Mouse (Mus musculus) 416B (cell line): ENCODE results near the gene Map3k20.

Source experiments
- DNase-seq: peaks from one replicate; pipeline ENCODE4 v3.0.0; 2011; ENCODE audit warnings: low read depth

The Map3k20 gene

GRCm38 (mm10) chr2:72285256-72285887, at the start of gene Map3k20:
Gene Map3k20, plus strand, starts transcription at chr2:72285637.
- peak; percentile 62 for DNase-seq

GRCm38 (mm10) chr2:72238421-72238820, 47.0 kb upstream of the Map3k20 start:
- peak; percentile 63 for DNase-seq

- no peak for DNase-seq
These were observed 46.5 kb upstream of the Map3k20 start for GRCm38 (mm10) chr2:72238925-72239324.

- DNase-seq, result no peak
These were observed 46.0 kb upstream of the Map3k20 start for GRCm38 (mm10) chr2:72239456-72239855.

GRCm38 (mm10) chr2:72239993-72240392, 45.4 kb upstream of the Map3k20 start:
- DNase-seq, result no peak

DNA sequence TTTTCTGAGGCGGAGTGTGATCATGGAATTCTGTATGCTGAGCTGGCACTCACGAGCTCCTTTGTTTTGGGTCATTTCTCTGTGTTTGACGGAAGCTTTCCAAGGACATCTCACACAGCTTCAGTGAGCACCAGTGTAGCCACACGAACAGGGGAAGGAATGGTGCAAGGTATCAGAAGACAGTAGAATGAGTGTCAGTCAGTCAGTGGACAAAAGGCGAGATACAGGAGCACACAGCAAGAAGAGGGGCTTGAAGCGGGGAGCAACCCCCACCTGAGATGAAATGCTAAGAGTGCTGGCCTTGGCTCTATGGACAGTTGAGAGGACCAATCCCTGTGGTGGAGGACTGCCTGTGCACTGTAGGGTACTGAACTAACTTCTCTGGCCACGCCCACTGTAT, 44.7 kb upstream of the Map3k20 start:
- no peak for DNase-seq

- no peak for DNase-seq
These were observed 43.5 kb upstream of the Map3k20 start for GRCm38 (mm10) chr2:72241714-72242472.

- no peak for DNase-seq
These were observed 42.3 kb upstream of the Map3k20 start for GRCm38 (mm10) chr2:72242910-72243675.

DNA sequence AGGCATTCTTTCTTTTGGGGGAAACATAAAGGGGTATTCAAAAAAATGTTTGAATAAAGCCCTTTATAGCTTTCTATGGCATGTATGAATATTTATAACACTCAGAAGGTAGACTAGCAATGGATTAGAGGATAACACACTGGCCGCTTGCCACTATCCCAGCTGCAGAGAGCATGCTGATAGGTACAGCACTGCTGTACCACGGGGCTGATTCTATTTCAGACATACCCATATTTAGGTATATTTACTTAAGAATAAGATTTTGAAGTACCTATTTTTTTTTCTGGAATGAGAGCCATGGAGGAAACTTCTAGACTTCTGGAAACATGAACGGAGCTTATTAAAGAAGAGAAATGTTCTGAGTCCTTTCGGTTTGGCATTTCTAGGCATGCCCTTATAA, 39.8 kb upstream of the Map3k20 start:
- no peak for DNase-seq

GRCm38 (mm10) chr2:72246376-72246775, 39.1 kb upstream of the Map3k20 start:
- no peak for DNase-seq

DNA sequence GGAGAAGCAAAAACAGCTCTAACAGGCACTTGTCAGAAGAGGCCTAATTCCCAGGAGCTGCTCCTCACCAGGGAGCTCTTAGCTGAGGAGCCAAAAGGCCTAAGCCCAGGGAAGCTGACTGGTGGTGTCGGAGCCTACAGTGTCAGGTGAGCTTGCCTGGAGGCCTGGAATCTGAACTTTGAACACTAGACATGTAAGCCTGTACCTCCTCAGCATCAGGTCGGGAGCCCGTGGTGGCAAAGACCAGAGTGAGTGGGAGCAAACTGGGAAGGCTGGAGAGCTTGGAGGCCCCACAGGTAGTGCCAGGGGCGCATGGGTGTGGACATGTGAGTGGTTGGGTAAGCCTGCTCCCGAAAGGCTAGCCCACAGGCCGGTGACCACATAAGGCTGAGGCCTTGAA, 37.6 kb upstream of the Map3k20 start:
- DNase-seq, result no peak

GRCm38 (mm10) chr2:72252510-72253505, 32.6 kb upstream of the Map3k20 start:
- no peak for DNase-seq

- no peak for DNase-seq
These were observed 31.6 kb upstream of the Map3k20 start for GRCm38 (mm10) chr2:72253882-72254281.

GRCm38 (mm10) chr2:72254813-72255582, 30.4 kb upstream of the Map3k20 start:
- DNase-seq, result no peak

GRCm38 (mm10) chr2:72260704-72261103, 24.7 kb upstream of the Map3k20 start:
- peak; percentile 40 for DNase-seq

DNA sequence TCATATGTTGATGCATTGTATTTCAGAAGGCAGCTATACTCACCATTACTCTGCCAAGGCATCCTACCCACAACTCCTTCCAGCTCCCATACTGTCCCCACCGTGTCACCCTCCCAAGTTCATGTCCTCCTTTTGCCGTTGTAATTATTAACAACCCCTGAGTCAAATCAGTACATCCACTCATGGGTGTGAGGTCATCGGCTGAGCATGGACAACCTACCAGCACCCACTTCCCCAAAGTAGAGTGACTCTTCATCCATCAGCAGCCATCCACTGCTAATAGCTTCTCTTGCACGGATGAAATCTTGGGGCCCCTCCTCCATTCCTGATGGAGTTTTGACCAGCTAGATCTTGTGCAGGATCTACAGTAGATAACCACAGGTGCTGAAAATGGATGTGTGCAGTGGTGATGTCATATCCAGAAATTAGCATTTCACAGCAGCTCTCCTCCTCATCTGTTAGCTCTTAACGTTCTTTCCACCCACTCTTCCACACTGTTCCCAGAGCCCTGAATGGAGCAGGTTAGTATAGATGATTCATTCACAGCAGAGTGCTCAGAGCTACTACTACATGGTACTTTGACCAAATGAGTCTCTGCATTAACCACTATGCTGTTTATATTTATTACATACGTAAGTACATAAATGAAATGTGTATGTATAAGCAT, 22.5 kb upstream of the Map3k20 start:
- DNase-seq, result no peak

DNA sequence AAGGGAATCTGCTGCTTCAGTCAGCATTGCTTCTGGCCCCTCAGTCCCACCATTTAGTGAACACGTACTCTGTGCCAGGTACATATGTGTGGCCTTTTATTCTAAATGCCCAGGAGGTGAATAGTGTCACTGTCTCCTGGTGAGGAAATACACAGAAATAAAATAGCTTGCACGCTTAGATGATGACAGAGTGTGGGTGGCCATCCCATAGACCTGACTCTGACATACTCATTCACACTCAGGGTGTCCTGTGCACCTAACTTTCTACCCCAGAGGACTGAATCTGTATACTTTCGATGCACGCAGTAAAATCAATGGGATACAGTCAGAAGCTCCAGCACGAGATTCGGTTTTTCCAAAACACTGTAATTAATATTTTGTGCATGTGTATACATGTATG, 18.0 kb upstream of the Map3k20 start:
- DNase-seq, result no peak

GRCm38 (mm10) chr2:72269651-72270341, 15.6 kb upstream of the Map3k20 start:
- DNase-seq, result no peak

GRCm38 (mm10) chr2:72278247-72278873, 7.1 kb upstream of the Map3k20 start:
- peak; percentile 76 for DNase-seq
